Mouse (Mus musculus): ENCODE measurements at regions not wholly inside any gene's neighbourhood (a gene's known extent, or its start where the extent isn't known, plus 50 kb on each side); places are given as distances from the start of the nearest gene placed in this dataset.

- DNase-seq (ENCODE audit: low spot score): no peak
These were observed 139.3 kb downstream of the Cyp26a1 start for GRCm38 (mm10) chr19:37836900-37837299.
